Mouse (Mus musculus) left cerebral cortex, postnatal 10 days (tissue): ENCODE results near the gene Celsr1. TPM values are rescaled to one million over a fixed set of nuclear protein-coding genes. Genes with fewer than 3 reads are reported as not detected.

ENCODE experiments used
- DNase-seq, 2 experiments: peaks; one replicate each; pipeline ENCODE4 v3.0.0; 2021 to 2022; ENCODE audit warnings: low spot score in 2 of 2, mixed read lengths in 1 of 2; ENCODE audit errors: extremely low spot score in 1 of 2
- intact Hi-C: fragments of 180-260 bp; cut with DNase I; formaldehyde crosslinking; loops from one replicate; pipeline ENCODE4 v1.15.1; 2025
- total RNA-seq, 2 experiments: library from RNA; stranded (reverse); gene quantifications; 2 replicates each; pipeline ENCODE4 v1.2.3; 2021

Gene Celsr1
- total RNA-seq, 2 experiments from 2014 or later = 2.4 to 3.4 TPM

GRCm38 (mm10) chr15:86050170-86050743 lies 16.7 kb upstream of the Celsr1 start:
- intact Hi-C loops = loop anchor here (5.0 kb wide), 1 partner anchor 87 kb away; no protein-coding TSS in a partner anchor
- DNase-seq = no peak

DNA sequence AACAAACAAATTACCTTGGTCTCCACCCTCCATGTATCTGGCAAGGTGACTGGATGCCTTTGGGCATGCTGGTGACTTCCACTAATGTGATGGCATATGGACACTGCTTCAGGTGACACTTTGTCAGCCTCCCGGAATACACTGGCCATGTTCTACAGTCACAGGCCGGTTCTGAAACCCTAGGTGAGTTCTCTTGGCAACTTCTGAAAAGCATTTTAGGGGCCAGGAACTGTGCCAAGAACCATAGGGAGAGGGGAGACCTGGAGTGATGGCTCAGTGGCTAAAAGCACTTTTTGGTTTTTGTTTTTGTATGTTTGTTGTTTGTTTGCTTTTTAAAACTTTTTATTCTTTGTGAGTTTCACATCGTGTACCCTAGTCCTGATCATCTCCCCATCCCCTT lies 15.9 kb upstream of the Celsr1 start:
- intact Hi-C loops = no loop called here
- no peak for DNase-seq

- no peak for DNase-seq
- intact Hi-C loops = loop anchor here (5.0 kb wide), 1 partner anchor 325 kb away; no protein-coding TSS in a partner anchor
These were observed 8.8 kb upstream of the Celsr1 start for GRCm38 (mm10) chr15:86042364-86042763.

GRCm38 (mm10) chr15:86041421-86041820 lies 7.8 kb upstream of the Celsr1 start:
- DNase-seq = no peak
- intact Hi-C loops = loop anchor here (5.0 kb wide), 1 partner anchor 324 kb away; no protein-coding TSS in a partner anchor

DNA sequence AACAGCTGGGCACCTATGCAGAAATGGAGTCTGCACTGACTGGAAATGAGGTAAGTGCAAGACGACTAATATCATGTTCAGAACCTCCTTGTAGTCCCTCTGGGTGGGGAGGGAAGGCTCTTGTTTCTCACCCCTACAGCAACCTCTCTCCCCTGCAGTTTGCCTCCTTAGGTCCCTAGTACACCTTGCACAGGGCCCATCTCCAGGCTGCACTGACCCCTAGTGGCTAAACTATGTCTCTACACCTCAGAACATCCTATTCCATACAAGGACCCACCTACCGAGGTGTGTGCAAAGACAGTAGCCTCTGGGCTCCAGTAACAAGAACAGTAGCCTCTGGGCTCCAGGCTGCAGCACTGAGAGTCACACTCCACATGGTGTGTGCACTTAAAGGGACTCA lies 5.2 kb upstream of the Celsr1 start:
- intact Hi-C loops = loop anchor here (2.0 kb wide), 1 partner anchor 142 kb away; no protein-coding TSS in a partner anchor
- DNase-seq = peak in 1 of 2 experiments; percentile 67

- no peak for DNase-seq
- intact Hi-C loops = no loop called here
These were observed 2.3 kb upstream of the Celsr1 start for GRCm38 (mm10) chr15:86035913-86036312.

- intact Hi-C loops = no loop called here
- no peak for DNase-seq
These were observed 1.3 kb upstream of the Celsr1 start for GRCm38 (mm10) chr15:86034781-86035360.

- DNase-seq = peak in 1 of 2 experiments; percentile 52
These were observed 495 bp upstream of the Celsr1 start for GRCm38 (mm10) chr15:86034021-86034523.

GRCm38 (mm10) chr15:86032811-86033190 lies 776 bp downstream of the Celsr1 start:
- peak in 1 of 2 experiments; percentile 42 for DNase-seq
- intact Hi-C loops = no loop called here

More at GRCm38 (mm10) chr15:86034021-86034523, 495 bp upstream of the Celsr1 start:
- intact Hi-C loops = no loop called here

- intact Hi-C loops = no loop called here
- DNase-seq = no peak
These were observed 3.6 kb downstream of the Celsr1 start for GRCm38 (mm10) chr15:86029981-86030380.

DNA sequence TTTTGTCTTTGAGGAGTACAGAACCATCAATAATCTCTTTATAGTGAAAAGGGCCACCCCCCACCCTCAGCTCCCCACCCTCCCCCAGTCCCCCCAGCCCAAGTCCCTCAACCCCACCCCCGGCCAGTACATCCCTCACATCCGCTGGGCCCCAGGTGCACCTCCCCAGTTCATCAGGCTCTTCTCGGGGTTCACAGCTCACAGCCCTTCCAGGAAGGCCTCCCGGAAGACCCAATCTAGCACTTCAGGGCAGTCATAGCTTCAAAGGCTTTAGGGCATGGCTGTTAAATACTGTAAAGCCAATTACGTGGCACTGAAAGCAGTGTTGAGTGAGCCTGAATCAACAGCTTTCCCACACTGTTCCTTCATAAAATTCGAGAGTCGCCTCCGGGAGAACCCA lies 5.7 kb downstream of the Celsr1 start:
- DNase-seq = no peak
- intact Hi-C loops = no loop called here

GRCm38 (mm10) chr15:86021971-86022370 lies 11.6 kb downstream of the Celsr1 start:
- DNase-seq = no peak
- intact Hi-C loops = no loop called here

DNA sequence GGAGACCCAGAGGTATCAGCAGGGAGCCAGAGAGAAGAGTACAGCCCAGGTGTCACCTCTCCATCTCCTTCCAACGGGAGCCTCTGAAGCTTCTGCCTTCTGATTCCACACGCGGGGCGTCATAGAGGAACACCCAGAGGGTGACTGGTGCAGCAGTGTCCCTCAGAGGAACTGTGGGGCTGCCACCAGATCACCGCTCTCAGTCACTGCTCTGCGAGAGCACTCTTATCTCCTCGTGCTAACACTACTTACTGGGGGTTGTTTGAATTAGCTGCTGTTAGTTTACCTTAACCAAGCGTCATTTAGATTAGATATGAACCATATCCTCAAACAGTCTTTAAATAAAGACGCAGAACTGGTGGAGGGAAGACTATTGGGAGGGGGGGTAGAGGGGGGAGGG lies 12.3 kb downstream of the Celsr1 start:
- intact Hi-C loops = no loop called here
- DNase-seq = no peak

DNA sequence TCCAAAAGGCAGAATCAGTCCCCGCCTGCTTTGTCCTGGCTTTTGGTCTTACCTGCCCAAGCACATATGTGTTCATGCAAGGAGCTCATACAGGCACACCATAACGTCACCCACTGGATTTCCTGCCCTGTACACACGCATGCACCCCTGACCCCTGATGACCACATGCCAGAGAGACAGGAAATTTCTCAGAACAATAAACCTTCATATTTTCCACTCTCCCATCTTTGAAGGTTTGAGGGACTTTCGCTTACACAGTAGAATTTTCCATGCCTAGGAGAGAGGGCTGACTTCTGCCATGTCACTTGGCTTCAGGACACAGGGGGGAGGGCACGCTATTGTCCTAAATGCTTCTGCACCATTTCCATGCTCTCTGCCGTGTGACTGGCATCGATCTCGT lies 13.6 kb downstream of the Celsr1 start:
- intact Hi-C loops = no loop called here
- DNase-seq = no peak

DNA sequence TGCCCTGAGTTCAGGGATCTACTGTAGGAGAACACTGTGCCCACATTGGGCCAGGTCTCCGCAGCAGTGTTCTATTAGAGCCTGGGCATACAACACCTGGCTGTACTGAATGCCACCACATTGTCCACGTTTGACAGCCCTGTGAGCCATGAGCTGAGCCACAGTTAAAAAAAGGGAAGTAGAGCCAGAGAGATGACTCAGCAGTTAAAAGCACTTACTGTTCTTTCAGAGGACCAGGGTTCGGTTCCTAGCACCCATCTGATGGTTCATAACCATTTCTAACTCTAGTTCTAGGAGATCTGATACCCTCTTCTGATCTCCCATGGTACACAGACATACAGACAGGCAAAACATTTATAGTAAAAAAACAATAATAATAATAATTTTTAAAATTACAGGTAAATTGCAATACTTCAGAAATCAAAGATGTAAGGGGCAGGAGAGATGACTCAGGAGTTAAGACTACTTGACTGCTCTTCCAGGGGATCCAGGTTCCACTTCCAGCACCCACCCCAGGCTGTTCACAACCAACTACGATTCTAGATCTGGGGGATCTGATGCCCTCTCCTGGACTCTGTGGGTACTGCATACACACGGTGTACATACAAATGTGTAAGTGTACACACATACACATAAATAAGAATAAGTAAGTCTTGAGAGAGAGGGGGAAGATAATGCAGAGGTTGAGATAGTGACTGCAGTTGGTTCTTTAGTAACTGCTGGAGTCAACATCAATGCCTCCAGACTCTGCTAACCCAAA lies 14.6 kb downstream of the Celsr1 start:
- DNase-seq = no peak
- intact Hi-C loops = no loop called here

- intact Hi-C loops = no loop called here
- DNase-seq = no peak
These were observed 16.2 kb downstream of the Celsr1 start for GRCm38 (mm10) chr15:86017336-86017735.

GRCm38 (mm10) chr15:86015860-86016541 lies 17.6 kb downstream of the Celsr1 start:
- intact Hi-C loops = no loop called here
- DNase-seq = no peak

GRCm38 (mm10) chr15:86015026-86015425 lies 18.6 kb downstream of the Celsr1 start:
- no peak for DNase-seq
- intact Hi-C loops = no loop called here

DNA sequence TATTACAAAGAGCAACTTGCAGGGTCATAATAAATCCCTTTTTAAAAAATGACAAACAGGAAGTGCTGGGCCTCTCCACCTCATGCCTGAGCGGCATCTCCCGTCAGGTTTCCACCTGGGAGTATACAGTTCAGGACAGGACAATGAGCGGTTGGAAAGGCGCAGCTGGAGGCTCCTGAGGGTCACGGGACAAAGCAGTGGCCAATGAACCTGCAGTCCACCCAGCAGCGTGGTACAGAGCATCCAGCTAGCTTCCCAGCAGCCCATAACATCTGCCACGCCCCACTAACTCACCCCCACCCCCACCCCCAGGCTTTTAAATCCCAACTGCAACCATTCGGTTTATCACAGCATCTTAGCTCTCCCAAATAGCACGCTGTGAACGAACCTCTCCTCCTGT lies 19.9 kb downstream of the Celsr1 start:
- intact Hi-C loops = no loop called here
- DNase-seq = no peak
